Comparison of ENCODE assay signal across 16 mouse cellular contexts in genomic region chr6:141399411-141399810, GRCm38 (mm10).
DNase-seq lines count a peak whose midpoint lies in the region; ATAC-seq lines count a peak whose summit lies in the region.
"Had no signal": no experiment of that assay in that cellular context is flagged by ENCODE, and none has a peak within 500 bp of the region (broad histone marks: within the 10 kb centered on the region; RNA-seq: fewer than 3 reads in every experiment).

No protein-coding gene starts in this region.

- no peaks in the 10 kb centered on the region for H3K9me3 ChIP-seq in limb, embryonic 15.5 days
- H3K9me3 ChIP-seq: forebrain, embryonic 12.5 days; lung, embryonic 15.5 days; midbrain, embryonic 12.5 days; neural tube, embryonic 13.5 days had no signal

- peak; percentile 94 for DNase-seq in heart, adult 11 months
- DNase-seq in heart, postnatal 25 days (ENCODE audit: low spot score), result no peak
- DNase-seq in urinary bladder, postnatal 14 days (ENCODE audit: low spot score), result peak; percentile 25
- DNase-seq in urinary bladder, postnatal 10 days (ENCODE audit: low spot score), result no peak
- peak; percentile 55 for DNase-seq in heart, postnatal 4 days
- DNase-seq in thymus, postnatal 14 days, result no peak
- no peak for DNase-seq in ovary, adult 18-20 months (ENCODE audit: low spot score)
- DNase-seq: cerebellum, postnatal 36 days; left cerebral cortex, postnatal 4 days; right cerebral cortex, postnatal 14 days had no signal

- no peaks in the 10 kb centered on the region for H3K36me3 ChIP-seq in limb, embryonic 15.5 days
- H3K36me3 ChIP-seq: forebrain, embryonic 12.5 days; lung, embryonic 15.5 days; midbrain, embryonic 12.5 days; neural tube, embryonic 13.5 days had no signal

- intact Hi-C loops in heart, postnatal 25 days (cut with DNase I), result no loop called here

- WGBS in limb, embryonic 15.5 days, result 46% methylated on average over 4 of the region's 4 CpGs

- no peaks in the 10 kb centered on the region for H3K27me3 ChIP-seq in limb, embryonic 15.5 days
- H3K27me3 ChIP-seq: CH12.LX; forebrain, embryonic 12.5 days; lung, embryonic 15.5 days; midbrain, embryonic 12.5 days; neural tube, embryonic 13.5 days had no signal

- peak; percentile 71; the same call in 1 of the 2 replicates for ATAC-seq in limb, embryonic 15.5 days (ENCODE audit: insufficient number of reproducible peaks, low FRiP score, low TSS enrichment, low read depth)

- H3K4me2 ChIP-seq in limb, embryonic 15.5 days, result no peak overlapping the region
- H3K4me2 ChIP-seq: forebrain, embryonic 12.5 days; lung, embryonic 15.5 days; midbrain, embryonic 12.5 days; neural tube, embryonic 13.5 days had no signal

- H3K9ac ChIP-seq in limb, embryonic 15.5 days, result no peak overlapping the region
- H3K9ac ChIP-seq: forebrain, embryonic 12.5 days; lung, embryonic 15.5 days; midbrain, embryonic 12.5 days; neural tube, embryonic 13.5 days had no signal

- H3K4me1 ChIP-seq in limb, embryonic 15.5 days, result peaks cover 5% of the 10 kb centered on the region; the same call in 1 of the 2 replicates
- H3K4me1 ChIP-seq: forebrain, embryonic 12.5 days had no signal

- peak overlapping the region; percentile 48 for H3K27ac ChIP-seq in limb, embryonic 15.5 days
- H3K27ac ChIP-seq: forebrain, embryonic 12.5 days; lung, embryonic 15.5 days; midbrain, embryonic 12.5 days; neural tube, embryonic 13.5 days had no signal

- no peak overlapping the region for H3K4me3 ChIP-seq in limb, embryonic 15.5 days
- H3K4me3 ChIP-seq: forebrain, embryonic 12.5 days; lung, embryonic 15.5 days; midbrain, embryonic 12.5 days; neural tube, embryonic 13.5 days had no signal

Comparison
In these comparisons a context has a peak if more than half of its experiments do, and no peak if none do; other contexts are left out.
1. DNase-seq: peak in heart, adult 11 months (single experiment), urinary bladder, postnatal 14 days (single experiment) and heart, postnatal 4 days (single experiment); none in heart, postnatal 25 days (single experiment), urinary bladder, postnatal 10 days (single experiment), thymus, postnatal 14 days (single experiment) and ovary, adult 18-20 months (single experiment).